Mouse (Mus musculus): ENCODE results near the gene Ift88.

Ift88 gene

GRCm38 (mm10) chr14:57533214-57533613, 109.4 kb downstream of the Ift88 start:
- DNase-seq (ENCODE audit: low spot score): no peak

GRCm38 (mm10) chr14:57533841-57534240, 110.0 kb downstream of the Ift88 start:
- DNase-seq (ENCODE audit: low spot score): no peak

GRCm38 (mm10) chr14:57534346-57534745, 110.5 kb downstream of the Ift88 start:
- DNase-seq (ENCODE audit: low spot score): no peak

GRCm38 (mm10) chr14:57534961-57535360, 111.1 kb downstream of the Ift88 start:
- DNase-seq (ENCODE audit: low spot score): no peak

- no peak for DNase-seq (ENCODE audit: low spot score)
These were observed 111.8 kb downstream of the Ift88 start for GRCm38 (mm10) chr14:57535646-57536045.

GRCm38 (mm10) chr14:57536820-57537219, 113.0 kb downstream of the Ift88 start:
- no peak for DNase-seq (ENCODE audit: low spot score)

- DNase-seq (ENCODE audit: low spot score): no peak
These were observed 113.6 kb downstream of the Ift88 start for GRCm38 (mm10) chr14:57537261-57538015.

GRCm38 (mm10) chr14:57540683-57541082, 116.8 kb downstream of the Ift88 start:
- DNase-seq (ENCODE audit: low spot score): no peak

GRCm38 (mm10) chr14:57542231-57542630, 118.4 kb downstream of the Ift88 start:
- DNase-seq (ENCODE audit: low spot score): no peak

GRCm38 (mm10) chr14:57543420-57544039, 119.7 kb downstream of the Ift88 start:
- DNase-seq (ENCODE audit: low spot score): no peak

GRCm38 (mm10) chr14:57545526-57545925, 121.7 kb downstream of the Ift88 start:
- DNase-seq (ENCODE audit: low spot score): no peak

- no peak for DNase-seq (ENCODE audit: low spot score)
These were observed 122.3 kb downstream of the Ift88 start for GRCm38 (mm10) chr14:57546131-57546530.

- no peak for DNase-seq (ENCODE audit: low spot score)
These were observed 122.7 kb downstream of the Ift88 start for GRCm38 (mm10) chr14:57546557-57547021.

GRCm38 (mm10) chr14:57547062-57547461, 123.2 kb downstream of the Ift88 start:
- DNase-seq (ENCODE audit: low spot score): no peak

- DNase-seq (ENCODE audit: low spot score): no peak
These were observed 129.1 kb downstream of the Ift88 start for GRCm38 (mm10) chr14:57552945-57553344.

- no peak for DNase-seq (ENCODE audit: low spot score)
These were observed 130.6 kb downstream of the Ift88 start for GRCm38 (mm10) chr14:57554434-57554833.

GRCm38 (mm10) chr14:57555471-57556070, 131.7 kb downstream of the Ift88 start:
- DNase-seq (ENCODE audit: low spot score): no peak

- no peak for DNase-seq (ENCODE audit: low spot score)
These were observed 133.1 kb downstream of the Ift88 start for GRCm38 (mm10) chr14:57556922-57557321.

GRCm38 (mm10) chr14:57565626-57566025, 141.8 kb downstream of the Ift88 start:
- DNase-seq (ENCODE audit: low spot score): no peak

Data from layer of hippocampus, adult 9-10 months (tissue).